Mouse (Mus musculus) limb, embryonic 14.5 days (tissue): ENCODE data around the gene Prss21. TPM values are rescaled to one million over a fixed set of nuclear protein-coding genes. Genes with fewer than 3 reads are reported as not detected.
"Not testable (repeated sequence)": the region's sequence is repeated elsewhere in the genome, so short reads cannot be mapped to it uniquely, and the experiment has no call there.

Experiments used
- ATAC-seq: fragments of 200-750 bp; cut with Nextera tagmentation; 2 replicates; pipeline ENCODE4 v1.8.0; 2017; ENCODE audit warnings: low read depth, moderate number of reproducible peaks, moderate TSS enrichment; ENCODE audit not compliant: low FRiP score
- DNase-seq: peaks from one replicate; pipeline ENCODE4 v3.0.0-alpha.2; 2015; ENCODE audit warnings: low spot score
- H3K27ac ChIP-seq: fragments of 300-500 bp; sonication (generic); replicated peaks from 2 replicates; pipeline ENCODE4 v1.5.1; 2014; ENCODE audit warnings: low read depth, mild to moderate bottlenecking, low read length, moderate library complexity, mixed read lengths
- H3K27me3 ChIP-seq: fragments of 300-500 bp; sonication (generic); 2 replicates; pipeline ENCODE4 v1.6.1; 2014; ENCODE audit warnings: low read length, mixed read lengths; ENCODE audit not compliant: control insufficient read depth, insufficient read depth
- H3K36me3 ChIP-seq: fragments of 300-500 bp; sonication (generic); 2 replicates; pipeline ENCODE4 v1.6.1; 2014; ENCODE audit warnings: mild to moderate bottlenecking, low read length, moderate library complexity, mixed read lengths; ENCODE audit not compliant: control insufficient read depth, insufficient read depth
- H3K4me1 ChIP-seq: fragments of 300-500 bp; sonication (generic); 2 replicates; pipeline ENCODE4 v1.6.1; 2014; ENCODE audit warnings: antibody characterized with exemption, low read length, mixed read lengths; ENCODE audit not compliant: control insufficient read depth, insufficient read depth
- H3K4me2 ChIP-seq: fragments of 300-500 bp; sonication (generic); replicated peaks from 2 replicates; pipeline ENCODE4 v1.6.1; 2014; ENCODE audit warnings: low read depth, mild to moderate bottlenecking, low read length, moderate library complexity; ENCODE audit not compliant: severe bottlenecking
- H3K4me3 ChIP-seq: fragments of 300-500 bp; sonication (generic); replicated peaks from 2 replicates; pipeline ENCODE4 v1.5.1; 2014; ENCODE audit warnings: low read length
- H3K9ac ChIP-seq: fragments of 300-500 bp; sonication (generic); 2 replicates; pipeline ENCODE4 v1.6.1; 2014; ENCODE audit warnings: mild to moderate bottlenecking, low read depth, low read length, moderate library complexity; ENCODE audit not compliant: severe bottlenecking
- H3K9me3 ChIP-seq: fragments of 300-500 bp; sonication (generic); 2 replicates; pipeline ENCODE4 v1.6.1; 2016; ENCODE audit warnings: low read length; ENCODE audit not compliant: control insufficient read depth
- POLR2A ChIP-seq: fragments of 200-500 bp; IDR thresholded peaks from 2 replicates; pipeline ENCODE4 v1.8.0; 2012; ENCODE audit warnings: inconsistent platforms, mild to moderate bottlenecking, moderate library complexity, borderline replicate concordance; ENCODE audit not compliant: insufficient read depth, insufficient read length; ENCODE audit errors: extremely low read depth
- WGBS: fragments of 180-500 bp; shearing (Covaris S2); extraction: QIAGEN DNeasy Blood & Tissue Kit; methylation state at CpG from one replicate; pipeline ENCODE4 v1.1.7; 2014; 5-methylcytosine and 5-hydroxymethylcytosine counted together
- microRNA-seq: library from miRNA; unstranded; fragments of <30 nt; microRNA quantifications from one replicate; pipeline ENCODE4, GENCODE M21; 2016
- polyA plus RNA-seq, 2 experiments: library from polyadenylated mRNA; depleted of rRNA in 1 of 2; stranded (reverse) in 1 of 2; unstranded in 1 of 2; fragments of >200 nt; fragmentation: Nextera tagmentation in 1 of 2; extraction: Ambion mirVana in 1 of 2; gene quantifications; 2 replicates each; pipeline versions ENCODE4 v1.2.1 to v1.2.3; 2012 to 2014

Prss21 gene
- polyA plus RNA-seq, 2 experiments = not detected

- H3K4me3 ChIP-seq = no peak overlapping the region
- no peak for TF ChIP-seq POLR2A
- 83% methylated on average over 11 of the region's 11 CpGs for WGBS
- H3K36me3 ChIP-seq = no peaks in the 10 kb centered on the region
- ATAC-seq (no peak), DNase-seq (no peak)
- no peaks in the 10 kb centered on the region for H3K4me1 ChIP-seq
- no peak overlapping the region for H3K4me2 ChIP-seq
- H3K27me3 ChIP-seq = no peaks in the 10 kb centered on the region
- no peaks in the 10 kb centered on the region for H3K9me3 ChIP-seq
- H3K27ac ChIP-seq = no peak overlapping the region
- no peak overlapping the region for H3K9ac ChIP-seq
Observed at GRCm38 (mm10) chr17:23868513-23868912, 657 bp downstream of the Prss21 start.

GRCm38 (mm10) chr17:23873884-23874856, 6.3 kb downstream of the Prss21 start:
- no peak overlapping the region for H3K9ac ChIP-seq
- H3K4me1 ChIP-seq = no peaks in the 10 kb centered on the region
- no peaks in the 10 kb centered on the region for H3K27me3 ChIP-seq
- no peaks in the 10 kb centered on the region for H3K9me3 ChIP-seq
- peak; percentile 47 for ATAC-seq
- 47% methylated on average over 8 of the region's 8 CpGs for WGBS
- H3K4me2 ChIP-seq = no peak overlapping the region
- no peaks in the 10 kb centered on the region for H3K36me3 ChIP-seq
- H3K27ac ChIP-seq = no peak overlapping the region
- TF ChIP-seq POLR2A = no peak
- no peak overlapping the region for H3K4me3 ChIP-seq
- DNase-seq = peak; percentile 63

GRCm38 (mm10) chr17:23876741-23877140, 8.9 kb downstream of the Prss21 start:
- Histone ChIP-seq H3K9me3 (no peaks in the 10 kb centered on the region), H3K4me3 (no peak overlapping the region), H3K27me3 (no peaks in the 10 kb centered on the region), H3K9ac (no peak overlapping the region), H3K36me3 (no peaks in the 10 kb centered on the region), H3K4me1 (no peaks in the 10 kb centered on the region), H3K27ac (no peak overlapping the region), H3K4me2 (no peak overlapping the region)
- ATAC-seq = no peak
- WGBS = 45% methylated on average over 3 of the region's 3 CpGs
- no peak for TF ChIP-seq POLR2A
- DNase-seq = no peak

- no peak overlapping the region for H3K4me3 ChIP-seq
- no peaks in the 10 kb centered on the region for H3K36me3 ChIP-seq
- TF ChIP-seq POLR2A = no peak
- WGBS = 77% methylated on average over 2 of the region's 2 CpGs
- H3K27me3 ChIP-seq = no peaks in the 10 kb centered on the region
- no peak for DNase-seq
- no peak overlapping the region for H3K4me2 ChIP-seq
- no peaks in the 10 kb centered on the region for H3K9me3 ChIP-seq
- H3K9ac ChIP-seq = no peak overlapping the region
- no peaks in the 10 kb centered on the region for H3K4me1 ChIP-seq
- no peak overlapping the region for H3K27ac ChIP-seq
- ATAC-seq = no peak
Observed at GRCm38 (mm10) chr17:23877166-23877565, 9.3 kb downstream of the Prss21 start.

GRCm38 (mm10) chr17:23880576-23880975, 12.7 kb downstream of the Prss21 start, which contains the start of the genes Dcpp1 and Dcpp2:
Dcpp1 (plus strand) TSS chr17:23880876.
Dcpp2 (plus strand) TSS chr17:23880880.
- not testable (repeated sequence) for ATAC-seq

GRCm38 (mm10) chr17:23917158-23917557, 49.3 kb downstream of the Prss21 start, which contains the start of gene Dcpp3:
Dcpp3 (plus strand) TSS chr17:23917458.
- not testable (repeated sequence) for H3K4me2 ChIP-seq, H3K27me3 ChIP-seq, ATAC-seq, H3K4me3 ChIP-seq, H3K4me1 ChIP-seq, H3K36me3 ChIP-seq, H3K9ac ChIP-seq, DNase-seq, H3K27ac ChIP-seq, H3K9me3 ChIP-seq
- 70% methylated on average over 3 of the region's 4 CpGs for WGBS

More at GRCm38 (mm10) chr17:23880576-23880975, 12.7 kb downstream of the Prss21 start, which contains the start of the genes Dcpp1 and Dcpp2:
- not testable (repeated sequence) for H3K9ac ChIP-seq, H3K4me3 ChIP-seq, H3K27me3 ChIP-seq, H3K27ac ChIP-seq, H3K4me2 ChIP-seq, DNase-seq, H3K36me3 ChIP-seq, H3K4me1 ChIP-seq, H3K9me3 ChIP-seq
- WGBS = 74% methylated on average over 4 of the region's 4 CpGs

Small RNA genes lying within 50 kb of the gene (microRNA-seq; reads per million reads assigned to microRNA genes)
- gene Mir5125 = not detected

Other genes starting within 250 kb of the Prss21 start
- 1.0 and 1.4 TPM in 2 replicates for gene Mmp25, start 222.8 kb upstream of the Prss21 start, polyA plus RNA-seq (2012; rRNA removed)
- 0.76 and 0.80 TPM in 2 replicates for gene Mmp25, start 222.8 kb upstream of the Prss21 start, polyA plus RNA-seq (2014; fragmentation: Nextera tagmentation; extraction: Ambion mirVana)
- gene Bicdl2, start 207.6 kb upstream of the Prss21 start, polyA plus RNA-seq (2012; rRNA removed) = 1.6 and 2.8 TPM in 2 replicates
- gene Bicdl2, start 207.6 kb upstream of the Prss21 start, polyA plus RNA-seq (2014; fragmentation: Nextera tagmentation; extraction: Ambion mirVana) = 5.1 and 5.8 TPM in 2 replicates
- 63.4 and 73.3 TPM in 2 replicates for gene Hcfc1r1, start 194.5 kb upstream of the Prss21 start, polyA plus RNA-seq (2012; rRNA removed)
- gene Hcfc1r1, start 194.5 kb upstream of the Prss21 start, polyA plus RNA-seq (2014; fragmentation: Nextera tagmentation; extraction: Ambion mirVana) = 85.3 and 85.4 TPM in 2 replicates
- gene Thoc6, start 194.2 kb upstream of the Prss21 start, polyA plus RNA-seq (2012; rRNA removed) = 45.5 and 51.2 TPM in 2 replicates
- gene Thoc6, start 194.2 kb upstream of the Prss21 start, polyA plus RNA-seq (2014; fragmentation: Nextera tagmentation; extraction: Ambion mirVana) = 41.8 and 44.2 TPM in 2 replicates
- 13.6 and 16.1 TPM in 2 replicates for gene Tnfrsf12a, start 190.6 kb upstream of the Prss21 start, polyA plus RNA-seq (2012; rRNA removed)
- gene Tnfrsf12a, start 190.6 kb upstream of the Prss21 start, polyA plus RNA-seq (2014; fragmentation: Nextera tagmentation; extraction: Ambion mirVana) = 20.3 and 24.0 TPM in 2 replicates
- 13.6 and 14.0 TPM in 2 replicates for gene Cldn6, start 188.8 kb upstream of the Prss21 start, polyA plus RNA-seq (2012; rRNA removed)
- gene Cldn6, start 188.8 kb upstream of the Prss21 start, polyA plus RNA-seq (2014; fragmentation: Nextera tagmentation; extraction: Ambion mirVana) = 11.3 and 14.7 TPM in 2 replicates
- 4.0 and 5.1 TPM in 2 replicates for gene Cldn9, start 184.0 kb upstream of the Prss21 start, polyA plus RNA-seq (2012; rRNA removed)
- gene Cldn9, start 184.0 kb upstream of the Prss21 start, polyA plus RNA-seq (2014; fragmentation: Nextera tagmentation; extraction: Ambion mirVana) = 5.9 and 9.6 TPM in 2 replicates
- gene 1520401A03Rik, start 145.3 kb upstream of the Prss21 start, polyA plus RNA-seq (2012; rRNA removed) = 4.4 and 4.6 TPM in 2 replicates
- gene 1520401A03Rik, start 145.3 kb upstream of the Prss21 start, polyA plus RNA-seq (2014; fragmentation: Nextera tagmentation; extraction: Ambion mirVana) = 1.6 and 2.1 TPM in 2 replicates
- gene Pkmyt1, start 141.7 kb upstream of the Prss21 start, polyA plus RNA-seq (2012; rRNA removed) = 81.7 and 105 TPM in 2 replicates
- 46.4 and 47.5 TPM in 2 replicates for gene Pkmyt1, start 141.7 kb upstream of the Prss21 start, polyA plus RNA-seq (2014; fragmentation: Nextera tagmentation; extraction: Ambion mirVana)
- gene Paqr4, start 127.2 kb upstream of the Prss21 start, polyA plus RNA-seq (2012; rRNA removed) = 9.7 and 13.4 TPM in 2 replicates
- gene Paqr4, start 127.2 kb upstream of the Prss21 start, polyA plus RNA-seq (2014; fragmentation: Nextera tagmentation; extraction: Ambion mirVana) = 15.7 and 17.3 TPM in 2 replicates
- gene Kremen2, start 122.2 kb upstream of the Prss21 start, polyA plus RNA-seq (2012; rRNA removed) = 40.1 and 50.6 TPM in 2 replicates
- 42.4 and 42.6 TPM in 2 replicates for gene Kremen2, start 122.2 kb upstream of the Prss21 start, polyA plus RNA-seq (2014; fragmentation: Nextera tagmentation; extraction: Ambion mirVana)
- 47.1 and 58.5 TPM in 2 replicates for gene Flywch1, start 96.5 kb upstream of the Prss21 start, polyA plus RNA-seq (2012; rRNA removed)
- gene Flywch1, start 96.5 kb upstream of the Prss21 start, polyA plus RNA-seq (2014; fragmentation: Nextera tagmentation; extraction: Ambion mirVana) = 66.2 and 74.8 TPM in 2 replicates
- 46.3 and 50.8 TPM in 2 replicates for gene Flywch2, start 82.0 kb upstream of the Prss21 start, polyA plus RNA-seq (2012; rRNA removed)
- gene Flywch2, start 82.0 kb upstream of the Prss21 start, polyA plus RNA-seq (2014; fragmentation: Nextera tagmentation; extraction: Ambion mirVana) = 41.2 and 47.5 TPM in 2 replicates
- gene Srrm2, start 77.5 kb upstream of the Prss21 start, polyA plus RNA-seq (2012; rRNA removed) = 654 and 850 TPM in 2 replicates
- 406 and 466 TPM in 2 replicates for gene Srrm2, start 77.5 kb upstream of the Prss21 start, polyA plus RNA-seq (2014; fragmentation: Nextera tagmentation; extraction: Ambion mirVana)
- gene Elob, start 38.9 kb upstream of the Prss21 start, polyA plus RNA-seq (2012; rRNA removed) = 739 and 935 TPM in 2 replicates
- gene Elob, start 38.9 kb upstream of the Prss21 start, polyA plus RNA-seq (2014; fragmentation: Nextera tagmentation; extraction: Ambion mirVana) = 1,204 and 1,221 TPM in 2 replicates
- 0.12 and 0.14 TPM in 2 replicates for gene Prss33, start 32.0 kb upstream of the Prss21 start, polyA plus RNA-seq (2012; rRNA removed)
- not detected in 2 replicates for gene Prss33, start 32.0 kb upstream of the Prss21 start, polyA plus RNA-seq (2014; fragmentation: Nextera tagmentation; extraction: Ambion mirVana)
- gene Prss32, start 24.2 kb upstream of the Prss21 start, polyA plus RNA-seq (2012; rRNA removed) = 0.06 TPM in 1 of 2 replicates, not detected in the other
- gene Prss32, start 24.2 kb upstream of the Prss21 start, polyA plus RNA-seq (2014; fragmentation: Nextera tagmentation; extraction: Ambion mirVana) = not detected in 2 replicates
- gene Prss41, start 23.9 kb upstream of the Prss21 start, polyA plus RNA-seq (2012; rRNA removed) = 1.6 and 2.1 TPM in 2 replicates
- gene Prss41, start 23.9 kb upstream of the Prss21 start, polyA plus RNA-seq (2014; fragmentation: Nextera tagmentation; extraction: Ambion mirVana) = 0.28 and 0.78 TPM in 2 replicates
- not detected in 2 replicates for gene Dcpp1, start 12.8 kb downstream of the Prss21 start, polyA plus RNA-seq (2012; rRNA removed)
- not detected in 2 replicates for gene Dcpp1, start 12.8 kb downstream of the Prss21 start, polyA plus RNA-seq (2014; fragmentation: Nextera tagmentation; extraction: Ambion mirVana)
- gene Dcpp2, start 12.8 kb downstream of the Prss21 start, polyA plus RNA-seq (2012; rRNA removed) = not detected in 2 replicates
- not detected in 2 replicates for gene Dcpp2, start 12.8 kb downstream of the Prss21 start, polyA plus RNA-seq (2014; fragmentation: Nextera tagmentation; extraction: Ambion mirVana)
- gene Dcpp3, start 49.4 kb downstream of the Prss21 start, polyA plus RNA-seq (2012; rRNA removed) = not detected in 2 replicates
- not detected in 2 replicates for gene Dcpp3, start 49.4 kb downstream of the Prss21 start, polyA plus RNA-seq (2014; fragmentation: Nextera tagmentation; extraction: Ambion mirVana)
- not detected in 2 replicates for gene Sbp, start 73.6 kb downstream of the Prss21 start, polyA plus RNA-seq (2012; rRNA removed)
- not detected in 2 replicates for gene Sbp, start 73.6 kb downstream of the Prss21 start, polyA plus RNA-seq (2014; fragmentation: Nextera tagmentation; extraction: Ambion mirVana)
- gene Sbpl, start 87.2 kb downstream of the Prss21 start, polyA plus RNA-seq (2012; rRNA removed) = 0.24 TPM in 1 of 2 replicates, not detected in the other
- gene Sbpl, start 87.2 kb downstream of the Prss21 start, polyA plus RNA-seq (2014; fragmentation: Nextera tagmentation; extraction: Ambion mirVana) = not detected in 2 replicates
- 0.06 TPM in 1 of 2 replicates, not detected in the other for gene Prss30, start 112.5 kb downstream of the Prss21 start, polyA plus RNA-seq (2012; rRNA removed)
- not detected in 2 replicates for gene Prss30, start 112.5 kb downstream of the Prss21 start, polyA plus RNA-seq (2014; fragmentation: Nextera tagmentation; extraction: Ambion mirVana)
- 0.54 and 0.72 TPM in 2 replicates for gene Prss22, start 130.0 kb downstream of the Prss21 start, polyA plus RNA-seq (2012; rRNA removed)
- 0.44 and 0.51 TPM in 2 replicates for gene Prss22, start 130.0 kb downstream of the Prss21 start, polyA plus RNA-seq (2014; fragmentation: Nextera tagmentation; extraction: Ambion mirVana)
- gene Prss27, start 170.1 kb downstream of the Prss21 start, polyA plus RNA-seq (2012; rRNA removed) = 0.82 and 1.4 TPM in 2 replicates
- gene Prss27, start 170.1 kb downstream of the Prss21 start, polyA plus RNA-seq (2014; fragmentation: Nextera tagmentation; extraction: Ambion mirVana) = 1.5 TPM in 2 replicates
- 60.2 and 72.4 TPM in 2 replicates for gene Kctd5, start 205.4 kb downstream of the Prss21 start, polyA plus RNA-seq (2012; rRNA removed)
- 57.8 and 63.5 TPM in 2 replicates for gene Kctd5, start 205.4 kb downstream of the Prss21 start, polyA plus RNA-seq (2014; fragmentation: Nextera tagmentation; extraction: Ambion mirVana)